Mouse (Mus musculus): ENCODE results near the gene Oas1f. TPM values are rescaled to one million over a fixed set of nuclear protein-coding genes. Genes with fewer than 3 reads are reported as not detected.
A peak's percentile ranks its signal among the peaks of the same experiment; 100 is the strongest.
"Not testable (repeated sequence)": the region's sequence is repeated elsewhere in the genome, so short reads cannot be mapped to it uniquely, and the experiment has no call there.

Gene Oas1f
- polyA plus RNA-seq (2015; fragmentation: Nextera tagmentation; extraction: Ambion mirVana) = not detected in 2 replicates

GRCm38 (mm10) chr5:120847067-120847466, at the start of gene Oas1f:
Gene Oas1f (plus strand): TSS chr5:120847367.
- Histone ChIP-seq H3K4me2 (ENCODE audit: low read depth, low read length) (no peak within 1 kb of the TSS), H3K9me3 (ENCODE audit: low read length) (no peaks in the 10 kb centered on the region), H3K4me3 (ENCODE audit: low read depth, low read length) (no peak within 1 kb of the TSS), H3K9ac (replicated peaks) (no peak within 1 kb of the TSS), H3K36me3 (replicated peaks; ENCODE audit: insufficient read depth, low read length) (no peaks in the 10 kb centered on the region), H3K27ac (ENCODE audit: low read depth) (no peak within 1 kb of the TSS), H3K4me1 (ENCODE audit: insufficient read depth) (no peaks in the 10 kb centered on the region), H3K27me3 (ENCODE audit: insufficient read depth, low read length) (no peaks in the 10 kb centered on the region)
- DNase-seq (no peak), ATAC-seq (no peak)
- no peak for TF ChIP-seq CTCF (IDR thresholded peaks at IDR 0.05; ENCODE audit: low read depth)
- no peak for TF ChIP-seq EP300 (IDR thresholded peaks at IDR 0.05; ENCODE audit: low read depth)
- WGBS (ENCODE audit: insufficient replicate concordance) = 59% methylated on average over 4 of the region's 4 CpGs

- H3K9ac ChIP-seq (replicated peaks); DNase-seq; H3K36me3 ChIP-seq (replicated peaks; ENCODE audit: insufficient read depth, low read length); H3K27ac ChIP-seq (ENCODE audit: low read depth); H3K4me1 ChIP-seq (ENCODE audit: insufficient read depth); H3K27me3 ChIP-seq (ENCODE audit: insufficient read depth, low read length); H3K4me3 ChIP-seq (ENCODE audit: low read depth, low read length); H3K4me2 ChIP-seq (ENCODE audit: low read depth, low read length); ATAC-seq; H3K9me3 ChIP-seq (ENCODE audit: low read length): not testable (repeated sequence)
- 69% methylated on average over 5 of the region's 5 CpGs for WGBS (ENCODE audit: insufficient replicate concordance)
- TF ChIP-seq EP300 (IDR thresholded peaks at IDR 0.05; ENCODE audit: low read depth) = peak; percentile 25; the same call in 1 of the 2 replicates
Measured at GRCm38 (mm10) chr5:120798147-120798546, 49.0 kb upstream of the Oas1f start.

DNA sequence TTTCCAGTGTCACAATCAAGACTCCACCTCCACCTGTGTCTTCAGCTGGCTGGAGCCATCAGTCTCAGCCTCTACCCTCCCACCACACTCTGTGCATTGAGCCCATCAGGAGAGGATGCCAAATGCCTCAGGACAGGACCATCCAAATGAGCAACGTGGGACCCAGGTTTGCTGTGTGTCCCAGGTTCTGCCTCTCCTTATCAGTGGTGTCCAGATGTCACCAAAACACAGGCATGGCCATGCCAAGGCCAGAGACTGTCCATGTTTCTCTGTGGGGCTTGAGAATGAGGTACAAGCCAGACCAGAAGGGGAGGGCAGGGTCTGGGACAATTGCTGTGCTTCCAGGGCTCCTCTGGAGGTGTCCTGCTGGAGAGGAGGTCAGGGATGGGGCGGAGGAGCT, 48.2 kb upstream of the Oas1f start:
- not testable (repeated sequence) for DNase-seq
- ATAC-seq = peak; percentile 56
- WGBS (ENCODE audit: insufficient replicate concordance) = 46% methylated on average over 1 of the region's 2 CpGs

GRCm38 (mm10) chr5:120803596-120803995, 43.6 kb upstream of the Oas1f start:
- no peak for TF ChIP-seq EP300 (IDR thresholded peaks at IDR 0.05; ENCODE audit: low read depth)
- TF ChIP-seq CTCF (IDR thresholded peaks at IDR 0.05; ENCODE audit: low read depth) = no peak
- Histone ChIP-seq H3K27me3 (ENCODE audit: insufficient read depth, low read length) (no peaks in the 10 kb centered on the region), H3K9ac (replicated peaks) (no peak overlapping the region), H3K9me3 (ENCODE audit: low read length) (no peaks in the 10 kb centered on the region), H3K27ac (ENCODE audit: low read depth) (no peak overlapping the region), H3K4me3 (ENCODE audit: low read depth, low read length) (no peak overlapping the region), H3K36me3 (replicated peaks; ENCODE audit: insufficient read depth, low read length) (no peaks in the 10 kb centered on the region), H3K4me2 (ENCODE audit: low read depth, low read length) (no peak overlapping the region), H3K4me1 (ENCODE audit: insufficient read depth) (no peaks in the 10 kb centered on the region)
- DNase-seq (no peak), ATAC-seq (no peak)
- 50% methylated on average over 2 of the region's 2 CpGs for WGBS (ENCODE audit: insufficient replicate concordance)

More for the DNA sequence above, 48.2 kb upstream of the Oas1f start:
- H3K4me3 ChIP-seq (ENCODE audit: low read depth, low read length); H3K9me3 ChIP-seq (ENCODE audit: low read length); H3K4me2 ChIP-seq (ENCODE audit: low read depth, low read length); H3K36me3 ChIP-seq (replicated peaks; ENCODE audit: insufficient read depth, low read length); H3K27ac ChIP-seq (ENCODE audit: low read depth); H3K4me1 ChIP-seq (ENCODE audit: insufficient read depth); H3K27me3 ChIP-seq (ENCODE audit: insufficient read depth, low read length); H3K9ac ChIP-seq (replicated peaks): not testable (repeated sequence)

DNA sequence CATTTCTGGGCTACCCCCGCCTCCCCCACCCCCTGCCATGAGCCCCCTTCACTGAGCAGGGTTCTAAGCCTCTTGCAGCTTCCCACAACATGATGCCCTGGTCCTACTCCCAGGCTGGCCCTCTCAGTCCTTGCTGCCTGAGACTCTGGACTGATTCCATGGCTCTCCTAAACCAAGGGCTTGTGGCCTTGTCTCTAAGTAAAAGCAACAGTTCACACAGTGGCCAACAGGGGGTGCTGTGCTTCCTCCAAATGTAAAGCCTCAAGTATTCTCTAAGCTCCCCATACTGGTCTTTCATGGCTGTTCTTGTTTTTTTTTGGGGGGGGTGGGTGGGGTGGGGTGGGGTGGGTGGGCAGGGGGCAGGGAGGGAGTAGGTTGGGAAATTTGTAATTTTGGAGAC, 40.7 kb upstream of the Oas1f start:
- Histone ChIP-seq H3K4me3 (ENCODE audit: low read depth, low read length) (no peak overlapping the region), H3K27me3 (ENCODE audit: insufficient read depth, low read length) (no peaks in the 10 kb centered on the region), H3K4me1 (ENCODE audit: insufficient read depth) (no peaks in the 10 kb centered on the region), H3K4me2 (ENCODE audit: low read depth, low read length) (no peak overlapping the region), H3K27ac (ENCODE audit: low read depth) (no peak overlapping the region), H3K36me3 (replicated peaks; ENCODE audit: insufficient read depth, low read length) (no peaks in the 10 kb centered on the region), H3K9ac (replicated peaks) (no peak overlapping the region), H3K9me3 (ENCODE audit: low read length) (no peaks in the 10 kb centered on the region)
- TF ChIP-seq CTCF (IDR thresholded peaks at IDR 0.05; ENCODE audit: low read depth) (peak; percentile 81), EP300 (IDR thresholded peaks at IDR 0.05; ENCODE audit: low read depth) (no peak)
- DNase-seq = peak; percentile 77
- 82% methylated on average over 1 of the region's 1 CpGs for WGBS (ENCODE audit: insufficient replicate concordance)
- ATAC-seq = no peak

- H3K9ac ChIP-seq (replicated peaks) = no peak overlapping the region
- no peaks in the 10 kb centered on the region for H3K27me3 ChIP-seq (ENCODE audit: insufficient read depth, low read length)
- ATAC-seq (no peak), DNase-seq (no peak)
- no peak overlapping the region for H3K4me3 ChIP-seq (ENCODE audit: low read depth, low read length)
- no peak overlapping the region for H3K27ac ChIP-seq (ENCODE audit: low read depth)
- no peak overlapping the region for H3K4me2 ChIP-seq (ENCODE audit: low read depth, low read length)
- H3K4me1 ChIP-seq (ENCODE audit: insufficient read depth) = peaks cover 5% of the 10 kb centered on the region; the same call in 1 of the 2 replicates
- TF ChIP-seq CTCF (IDR thresholded peaks at IDR 0.05; ENCODE audit: low read depth) (no peak), EP300 (IDR thresholded peaks at IDR 0.05; ENCODE audit: low read depth) (no peak)
- 42% methylated on average over 6 of the region's 6 CpGs for whole genome bisulfite sequencing (ENCODE audit: insufficient replicate concordance)
- no peaks in the 10 kb centered on the region for H3K9me3 ChIP-seq (ENCODE audit: low read length)
- peaks cover 1% of the 10 kb centered on the region; the same call in 1 of the 2 replicates for H3K36me3 ChIP-seq (replicated peaks; ENCODE audit: insufficient read depth, low read length)
Measured at GRCm38 (mm10) chr5:120809171-120809570, 38.0 kb upstream of the Oas1f start.

Measured in liver, postnatal 0 days (tissue).